Mouse (Mus musculus) heart, postnatal 14 days (tissue): ENCODE data around the gene Sirt7. TPM values are rescaled to one million over a fixed set of nuclear protein-coding genes. Genes with fewer than 3 reads are reported as not detected.
"Not testable (repeated sequence)": the region's sequence is repeated elsewhere in the genome, so short reads cannot be mapped to it uniquely, and the experiment has no call there.

Experiments used
- DNase-seq, 2 experiments: peaks; one replicate each; pipeline ENCODE4 v3.0.0; 2021 to 2022
- intact Hi-C: fragments of 180-260 bp; cut with DNase I; formaldehyde crosslinking; loops from one replicate; pipeline ENCODE4 v1.15.1; 2025
- total RNA-seq, 2 experiments: library from RNA; stranded (reverse); gene quantifications; 2 replicates each; pipeline ENCODE4 v1.2.3; 2021

Sirt7 gene
- total RNA-seq, 2 experiments from 2014 or later, result 10.8 to 12.3 TPM

DNA sequence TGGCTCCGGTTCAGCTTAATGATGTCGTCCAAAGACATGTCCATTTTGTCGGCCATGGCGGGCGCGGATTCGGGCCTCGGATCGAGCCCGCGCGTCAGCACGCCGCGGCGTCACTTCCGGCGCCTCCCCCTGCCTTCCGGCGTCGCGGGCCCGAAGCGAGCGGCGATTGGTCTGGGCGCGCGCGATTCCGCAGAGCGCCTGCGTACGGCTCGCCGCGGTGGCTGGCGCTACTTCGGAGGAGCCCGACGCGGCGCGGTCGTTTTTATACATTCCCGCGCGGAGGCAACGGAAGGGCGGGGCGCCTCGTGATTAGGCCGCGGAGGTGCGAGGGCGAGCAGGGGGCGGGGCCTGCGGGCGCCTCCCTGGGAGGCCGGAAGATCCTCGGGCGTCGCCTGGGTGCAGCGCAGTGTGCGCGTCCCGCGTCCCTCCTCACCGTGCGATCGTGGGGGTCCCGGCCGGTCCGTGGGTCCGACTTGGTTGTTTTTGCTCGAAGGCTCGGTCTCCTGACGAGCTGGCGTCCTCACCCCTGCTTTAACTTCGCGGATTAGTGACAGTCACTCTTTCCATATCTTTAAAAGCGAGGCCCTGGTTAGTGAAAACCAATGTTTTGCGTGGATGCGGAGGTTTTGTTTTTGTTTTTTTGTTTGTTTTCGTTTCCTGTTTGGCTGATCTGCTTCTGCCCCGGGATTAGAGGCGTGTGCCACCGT lies 26.6 kb downstream of the Sirt7 start, which contains the start of the genes Alyref and Anapc11:
TSS of gene Alyref (minus strand) at position 83 of the 707 bp plus-strand sequence.
TSS of gene Anapc11 (plus strand) at position 139 of the 707 bp plus-strand sequence.
- intact Hi-C loops, result no loop called here
- DNase-seq, result peak; percentile 97 to 98

DNA sequence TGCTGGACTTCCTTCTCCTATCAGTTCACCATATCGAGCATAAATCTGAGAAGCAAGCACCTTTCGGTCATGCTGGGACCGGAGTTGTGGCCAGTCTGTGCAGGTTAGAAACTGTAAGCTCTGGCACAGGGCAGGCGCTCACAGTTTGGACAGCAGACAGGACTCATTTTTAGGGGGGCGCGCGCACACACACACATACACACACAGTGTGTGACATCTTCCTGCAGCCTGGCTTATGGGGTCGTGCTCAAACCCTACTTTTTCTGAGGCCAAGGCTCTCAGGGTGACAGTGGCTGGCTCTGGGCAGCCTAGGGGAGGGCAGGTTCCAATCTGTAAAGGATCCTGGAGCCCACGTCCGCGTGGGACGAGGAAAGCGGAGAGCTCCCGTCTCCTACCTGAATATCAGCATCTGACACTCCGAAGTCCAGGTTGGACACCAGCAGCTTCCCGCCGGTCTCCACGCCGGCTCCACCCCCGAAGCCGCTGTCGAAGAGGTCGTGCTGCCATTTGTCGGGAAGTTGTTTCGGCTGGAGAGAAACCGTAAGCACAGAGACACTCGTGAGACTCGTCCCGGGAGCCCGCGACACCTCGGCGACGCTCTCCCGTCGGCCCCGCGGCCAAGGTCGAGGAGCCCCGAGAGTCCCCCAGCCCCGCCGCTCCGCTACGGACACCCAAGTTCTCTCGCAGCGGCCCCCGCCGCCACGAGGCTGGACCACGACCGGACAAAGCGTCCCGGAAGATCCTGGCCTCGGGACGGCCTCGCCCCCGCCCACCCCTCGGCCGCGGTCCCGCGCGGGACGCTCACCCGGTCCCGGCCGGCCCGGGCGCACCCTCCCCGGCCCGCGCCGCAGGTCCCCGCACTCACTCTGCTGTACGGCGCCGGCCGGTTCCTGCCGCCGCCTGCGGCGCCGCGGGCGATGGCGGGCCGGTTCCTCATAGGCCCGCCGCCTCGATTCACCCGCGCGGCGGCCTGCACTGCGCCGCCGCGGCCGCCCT lies 27.5 kb downstream of the Sirt7 start:
- DNase-seq, result no peak
- intact Hi-C loops, result no loop called here

DNA sequence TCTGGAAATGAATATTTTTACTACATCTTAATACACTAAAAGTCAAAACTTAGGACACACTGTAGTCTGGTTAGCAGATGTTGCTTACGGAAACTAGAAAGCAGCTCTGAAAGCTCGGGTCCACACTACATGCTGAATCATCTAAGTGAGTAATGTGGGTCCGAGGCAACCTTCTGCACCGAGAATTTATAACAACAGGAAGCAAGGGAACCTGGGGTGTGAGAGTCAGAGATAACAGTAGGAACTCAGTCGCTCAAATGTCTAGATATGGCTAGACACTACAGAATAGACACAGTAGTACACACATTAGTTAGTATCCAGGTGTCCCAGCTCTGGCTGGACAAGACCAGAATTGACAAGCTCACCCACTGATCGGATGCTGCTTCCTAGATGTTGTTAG lies 36.5 kb downstream of the Sirt7 start:
- DNase-seq, result no peak
- intact Hi-C loops, result no loop called here

DNA sequence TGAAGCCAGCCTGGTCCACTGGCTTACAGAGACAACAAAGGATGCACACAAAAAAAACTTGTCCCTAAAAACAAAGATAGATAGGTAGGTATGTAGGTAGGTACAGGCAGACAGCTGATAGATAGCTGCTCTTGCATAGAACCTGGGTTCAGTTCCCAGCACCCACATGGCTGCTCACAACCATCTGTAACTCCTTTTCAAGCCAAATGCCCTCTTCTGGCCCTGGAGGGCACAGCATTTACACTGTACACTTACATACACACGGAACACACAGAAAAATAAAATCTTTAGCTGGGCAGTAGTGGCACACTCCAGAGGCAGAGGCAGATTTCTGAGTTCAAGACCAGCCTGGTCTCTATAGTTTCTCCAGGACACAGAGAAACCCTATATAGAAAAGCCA lies 41.1 kb downstream of the Sirt7 start:
- intact Hi-C loops, result no loop called here

GRCm38 (mm10) chr11:120582982-120583293 lies 42.1 kb downstream of the Sirt7 start:
- intact Hi-C loops, result not testable (repeated sequence)

More for the DNA sequence above, 41.1 kb downstream of the Sirt7 start:
- no peak for DNase-seq

DNA sequence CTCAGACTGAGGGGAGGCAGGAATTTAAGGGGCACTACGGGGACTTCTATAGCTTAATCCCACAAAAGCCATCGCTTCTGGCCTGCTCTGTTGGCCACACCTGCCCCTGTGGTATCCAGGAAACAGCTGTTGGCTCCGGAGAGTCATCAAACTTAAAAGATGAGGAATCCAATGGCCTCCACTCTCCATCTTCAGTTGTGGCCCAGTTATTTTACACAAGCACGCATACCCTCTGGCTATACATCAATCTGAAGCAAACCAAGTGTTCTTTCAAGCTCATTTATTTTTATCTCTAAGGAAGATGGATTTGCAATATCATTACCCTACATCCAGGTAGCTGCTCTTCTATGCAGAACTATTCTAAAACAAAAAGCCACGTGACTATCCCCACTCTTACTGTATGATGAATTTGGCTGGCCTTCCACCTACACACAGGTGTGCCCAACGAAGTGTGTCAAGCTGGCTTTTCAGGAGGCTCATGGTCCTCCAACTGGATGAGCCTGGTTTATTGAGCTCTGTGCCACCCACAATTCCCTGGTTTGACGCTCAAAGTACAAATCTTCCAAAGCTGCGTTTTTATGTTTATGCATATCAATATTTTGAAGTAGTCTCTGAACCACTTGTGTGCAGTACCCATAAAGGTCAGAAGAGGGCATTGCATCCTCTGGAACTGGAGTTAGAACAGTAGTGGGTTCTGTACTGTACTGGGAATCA lies 42.6 kb downstream of the Sirt7 start:
- peak; percentile 14 to 46 for DNase-seq
- intact Hi-C loops, result no loop called here

More at GRCm38 (mm10) chr11:120582982-120583293, 42.1 kb downstream of the Sirt7 start:
- DNase-seq, result not testable (repeated sequence)

- intact Hi-C loops, result no loop called here
- peak; percentile 93 for DNase-seq
These were observed 43.4 kb downstream of the Sirt7 start, which contains the start of gene Arhgdia for GRCm38 (mm10) chr11:120581490-120582267. Gene Arhgdia (minus strand): TSS chr11:120581624.

GRCm38 (mm10) chr11:120580871-120581331 lies 44.1 kb downstream of the Sirt7 start:
- peak; percentile 58 to 67 for DNase-seq
- intact Hi-C loops, result no loop called here

- DNase-seq, result peak in 1 of 2 experiments; percentile 11
- intact Hi-C loops, result no loop called here
These were observed 44.9 kb downstream of the Sirt7 start for GRCm38 (mm10) chr11:120580190-120580589.

GRCm38 (mm10) chr11:120579316-120580107 lies 45.5 kb downstream of the Sirt7 start:
- intact Hi-C loops, result loop anchor here (1.0 to 5.0 kb wide), 2 partner anchors 65 to 133 kb away; partner anchors contain the start of genes Cenpx and Lrrc45

DNA sequence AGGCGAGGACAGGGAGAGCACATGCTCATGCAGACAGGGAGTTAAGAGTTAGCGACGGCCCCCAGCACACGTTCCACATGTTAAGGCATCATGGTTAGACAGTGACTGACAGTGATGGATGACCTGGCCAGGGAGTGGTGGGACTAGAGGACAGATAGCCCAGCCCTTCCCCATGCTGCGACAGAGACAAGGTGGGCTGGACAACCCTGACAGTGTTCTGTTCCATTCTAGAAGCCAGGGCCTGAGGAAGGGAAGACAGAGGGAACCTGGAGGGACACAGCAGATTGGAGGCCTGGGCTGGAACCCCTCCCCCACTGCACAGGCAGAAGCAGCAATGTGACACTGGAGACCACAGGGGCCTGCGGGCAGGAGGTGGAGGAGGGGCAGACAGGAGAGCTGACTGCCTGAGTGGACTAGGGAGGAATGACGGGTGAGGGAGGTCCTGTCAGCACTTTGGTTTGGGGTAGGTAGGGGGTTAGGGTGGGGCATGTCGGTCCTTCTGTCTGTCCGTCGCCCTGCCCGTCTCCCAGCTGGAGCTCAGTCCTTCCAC lies 46.3 kb downstream of the Sirt7 start:
- intact Hi-C loops, result loop anchor here (1.0 to 5.0 kb wide), 2 partner anchors 64 to 134 kb away; partner anchors contain the start of genes Cenpx and Lrrc45
- DNase-seq, result no peak

More at GRCm38 (mm10) chr11:120579316-120580107, 45.5 kb downstream of the Sirt7 start:
- peak; percentile 79 to 85 for DNase-seq

DNA sequence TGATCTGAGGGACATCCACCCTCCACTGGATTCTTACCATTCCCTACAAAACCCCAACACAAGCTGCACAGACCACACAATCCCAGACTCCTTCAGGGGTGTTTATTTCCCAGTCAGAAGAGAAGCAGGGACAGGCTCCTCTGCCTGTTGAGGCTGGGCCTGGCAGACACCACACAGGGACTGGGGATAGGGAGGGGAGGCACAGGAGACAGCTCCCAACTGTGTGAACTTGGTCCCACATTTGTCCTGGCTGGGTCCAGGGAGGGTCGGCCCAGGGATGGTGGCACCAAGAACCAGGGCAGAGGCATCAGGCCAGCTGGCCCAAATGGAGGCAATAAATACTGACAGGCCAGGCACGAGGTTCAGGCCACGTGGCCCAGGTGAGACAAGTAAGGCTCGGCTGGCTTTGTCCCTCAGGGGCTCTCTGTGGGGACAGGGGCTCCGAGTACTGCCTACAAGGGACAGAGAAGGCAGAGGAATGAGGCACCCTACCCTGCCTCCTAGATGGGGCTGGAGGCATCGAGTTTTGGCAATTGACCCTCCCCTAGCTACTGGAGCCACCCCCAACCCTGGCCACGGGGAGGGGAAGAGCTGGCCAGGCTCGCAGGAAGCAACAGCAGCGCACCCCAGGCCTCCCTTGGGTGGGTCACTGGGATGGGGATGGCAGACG lies 46.9 kb downstream of the Sirt7 start:
- intact Hi-C loops, result loop anchor here (5.0 kb wide), 1 partner anchor 134 kb away; the partner anchor contains the start of genes Cenpx and Lrrc45
- DNase-seq, result no peak

- DNase-seq, result no peak
- intact Hi-C loops, result loop anchor here (5.0 kb wide), 1 partner anchor 135 kb away; the partner anchor contains the start of genes Cenpx and Lrrc45
These were observed 47.6 kb downstream of the Sirt7 start for GRCm38 (mm10) chr11:120577211-120578023.

- no peak for DNase-seq
- intact Hi-C loops, result loop anchor here (5.0 kb wide), 1 partner anchor 136 kb away; the partner anchor contains the start of genes Cenpx and Lrrc45
These were observed 48.6 kb downstream of the Sirt7 start for GRCm38 (mm10) chr11:120576365-120576981.

GRCm38 (mm10) chr11:120575940-120576339 lies 49.1 kb downstream of the Sirt7 start:
- intact Hi-C loops, result loop anchor here (5.0 kb wide), 1 partner anchor 136 kb away; the partner anchor contains the start of genes Cenpx and Lrrc45

GRCm38 (mm10) chr11:120575046-120575445 lies 50.0 kb downstream of the Sirt7 start:
- DNase-seq, result no peak
- intact Hi-C loops, result loop anchor here (5.0 kb wide), 1 partner anchor 137 kb away; the partner anchor contains the start of genes Cenpx and Lrrc45

More at GRCm38 (mm10) chr11:120575940-120576339, 49.1 kb downstream of the Sirt7 start:
- DNase-seq, result no peak
